Mouse (Mus musculus) CD4-positive helper T cell, adult 2 months (primary cell): ENCODE data around the gene Appl1.
"Not testable (repeated sequence)": the region's sequence is repeated elsewhere in the genome, so short reads cannot be mapped to it uniquely, and the experiment has no call there.

Source experiments
- DNase-seq: peaks from one replicate; pipeline ENCODE4 v3.0.0-alpha.2; 2012; ENCODE audit warnings: low read depth, missing footprints, low spot score

The Appl1 gene

DNA sequence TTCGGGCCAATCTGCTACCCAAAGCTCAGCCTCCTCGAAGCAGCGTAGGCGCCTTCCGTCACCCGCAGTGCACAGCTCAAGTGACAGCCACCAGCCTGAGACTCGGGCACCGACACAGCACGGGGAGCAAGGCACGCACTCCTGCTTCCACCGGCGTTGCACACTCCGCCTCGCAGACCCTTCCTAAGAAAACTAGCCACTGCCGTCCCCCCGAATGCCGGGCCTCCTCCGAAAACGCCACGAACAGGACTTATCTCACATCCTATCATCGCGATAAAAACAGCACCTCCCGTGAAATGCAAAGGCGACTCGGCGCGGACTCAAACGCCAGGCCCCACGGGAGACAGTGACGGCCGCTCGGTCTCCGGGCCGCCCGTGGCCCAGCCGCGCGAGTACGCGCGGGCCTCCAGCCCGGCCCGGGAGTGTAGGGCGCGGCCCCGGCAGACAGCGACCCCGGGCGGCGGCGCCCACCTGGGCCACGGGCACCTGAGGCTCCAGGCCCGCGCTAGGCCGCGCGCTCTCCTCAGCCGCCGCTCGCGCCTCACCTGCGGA, 1.1 kb downstream of the Appl1 start:
- peak; percentile 75 for DNase-seq

DNA sequence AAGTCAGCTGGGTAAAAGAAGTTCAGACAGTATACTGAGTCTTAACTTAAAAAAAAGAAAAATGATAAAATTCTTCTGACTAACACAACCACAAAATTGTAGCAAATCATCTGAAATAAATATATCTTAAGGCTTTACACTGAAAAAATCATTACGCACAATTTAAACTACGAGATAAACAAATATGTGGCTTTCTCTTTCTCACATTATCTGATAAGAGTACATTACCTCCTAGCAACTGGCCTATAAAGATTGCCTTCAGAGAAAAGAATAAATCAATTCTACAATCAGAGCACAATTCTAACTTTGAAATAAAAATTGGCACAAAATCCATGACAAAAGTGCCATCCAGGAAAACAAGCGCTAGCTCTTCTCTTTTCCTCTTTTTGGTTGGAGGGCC, 1.9 kb downstream of the Appl1 start:
- no peak for DNase-seq

DNA sequence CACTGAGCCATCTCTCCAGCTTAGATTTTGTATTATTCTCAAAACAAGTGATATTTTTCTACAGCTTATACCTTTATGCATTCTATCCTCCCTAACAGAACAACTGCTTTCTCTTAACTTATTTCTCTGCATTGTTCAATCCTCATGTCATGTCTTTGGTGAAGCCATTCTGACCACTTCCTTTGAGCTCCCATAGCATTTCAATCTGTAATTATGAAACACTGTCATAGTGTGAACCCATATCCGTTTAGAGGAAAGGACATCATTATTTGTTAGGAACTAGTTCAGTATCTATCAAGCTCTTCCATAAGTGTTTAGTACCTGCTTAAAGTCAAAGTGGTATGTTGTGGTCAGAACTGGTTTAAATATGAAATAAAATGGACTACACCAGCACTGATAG, 10.5 kb downstream of the Appl1 start:
- no peak for DNase-seq

DNA sequence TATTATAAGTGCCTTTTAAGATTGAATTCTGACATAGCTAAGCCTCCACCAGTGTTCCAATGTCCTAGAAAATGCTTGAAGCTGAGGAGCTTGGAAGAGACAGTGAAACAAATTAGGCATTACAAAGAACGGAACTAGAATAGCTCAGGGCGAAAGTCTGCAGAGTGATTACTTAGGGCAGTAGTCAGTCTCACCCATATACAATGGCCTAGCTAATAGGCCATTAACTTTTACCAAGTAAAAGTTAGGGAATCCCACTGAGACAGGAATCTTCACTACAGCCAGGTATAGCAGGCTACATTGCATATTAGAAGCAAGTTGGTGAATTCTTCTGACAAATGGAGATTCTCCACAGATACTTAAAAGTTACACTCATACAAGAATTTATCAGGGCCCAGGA, 14.9 kb downstream of the Appl1 start:
- DNase-seq: not testable (repeated sequence)

DNA sequence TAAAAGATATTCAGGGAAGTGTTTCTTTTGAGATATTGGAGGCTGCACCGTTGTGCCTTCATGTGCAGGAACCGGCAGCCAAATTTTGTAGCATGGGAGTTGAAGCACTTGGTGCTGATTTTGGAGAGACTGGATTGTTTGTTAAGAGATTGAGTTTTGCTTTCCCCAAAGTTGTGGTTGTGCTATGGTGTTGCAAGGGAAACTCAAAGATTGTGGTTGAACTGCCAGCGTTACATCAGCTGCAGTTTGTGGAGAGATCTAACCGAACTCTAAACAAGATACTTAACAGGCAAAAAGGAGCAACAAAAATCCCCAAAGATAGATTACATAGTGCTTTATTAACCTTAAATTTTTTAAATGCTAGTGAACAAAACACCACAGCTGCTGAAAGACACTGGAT, 35.5 kb downstream of the Appl1 start:
- DNase-seq: no peak

DNA sequence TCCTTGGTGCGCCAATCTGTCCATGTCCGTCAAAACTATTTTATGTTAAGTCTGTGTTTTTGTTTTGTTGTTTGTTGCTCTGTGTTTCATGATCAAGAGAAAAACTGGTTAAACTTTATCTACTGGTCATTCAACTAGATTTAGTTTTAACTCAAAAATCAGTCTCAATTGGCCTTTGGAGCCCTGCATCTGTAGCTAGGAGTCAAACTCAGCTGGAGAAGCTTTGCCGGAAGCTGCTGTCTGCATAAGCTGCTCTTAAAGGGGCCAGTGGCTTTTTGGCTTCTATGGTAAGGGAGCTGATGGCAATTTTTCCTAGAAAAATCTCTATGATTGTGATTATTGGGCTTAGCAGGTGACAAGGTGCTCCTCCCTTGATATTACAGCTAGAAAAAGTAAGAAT, 36.1 kb downstream of the Appl1 start:
- no peak for DNase-seq

DNA sequence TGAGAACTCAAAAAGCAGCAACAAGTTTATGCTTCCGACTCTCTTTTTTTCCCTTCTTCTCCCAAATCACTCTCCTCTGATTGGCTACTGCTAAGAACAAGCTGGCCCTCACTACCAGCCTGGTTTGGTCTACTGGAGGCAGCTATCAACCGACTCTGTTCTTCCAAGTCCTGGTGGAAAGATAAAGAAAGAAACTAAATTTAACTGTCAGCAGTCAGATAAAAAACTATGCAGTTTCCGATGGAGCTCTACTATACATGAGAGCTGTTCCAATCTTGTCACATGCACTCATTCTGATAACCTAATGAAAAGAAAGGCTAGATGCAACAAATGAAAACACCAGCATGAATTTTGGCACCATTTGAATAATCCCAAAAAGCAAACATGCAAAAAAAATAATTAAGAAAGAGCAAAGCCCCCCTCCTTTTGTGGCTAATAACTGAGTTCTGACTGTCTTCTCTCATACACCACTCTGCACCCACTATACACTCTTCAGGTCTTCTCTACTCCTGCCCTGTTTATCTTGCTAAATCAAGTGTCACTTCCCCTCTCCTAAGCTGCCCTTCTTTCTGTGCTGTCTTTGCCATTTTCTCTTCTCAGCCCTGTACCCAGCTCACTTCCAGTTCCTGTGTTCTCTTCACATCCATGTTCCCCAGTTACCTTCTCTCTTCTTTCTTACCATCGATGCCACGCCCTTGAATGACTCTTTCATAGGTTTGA, 47.2 kb downstream of the Appl1 start:
- peak; percentile 11 for DNase-seq

DNA sequence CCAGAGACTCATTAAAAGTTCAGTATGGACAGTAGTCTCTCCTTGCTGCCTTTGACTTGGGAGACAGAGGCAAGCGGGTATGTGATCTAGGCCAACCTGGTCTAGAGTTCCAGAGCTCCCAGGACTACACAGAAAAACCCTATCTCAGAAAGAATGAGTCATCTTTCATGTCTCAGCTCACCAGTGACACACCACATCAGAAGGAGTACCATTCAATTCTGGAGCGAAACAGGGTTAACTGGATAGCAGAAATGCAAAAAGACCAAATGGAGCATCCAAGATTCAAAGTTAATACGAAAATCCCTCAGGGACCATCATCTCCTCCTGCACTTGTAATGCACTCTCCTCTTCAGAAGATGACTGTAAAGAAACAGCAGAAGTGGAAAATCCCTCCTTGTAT, 51.7 kb downstream of the Appl1 start:
- no peak for DNase-seq

DNA sequence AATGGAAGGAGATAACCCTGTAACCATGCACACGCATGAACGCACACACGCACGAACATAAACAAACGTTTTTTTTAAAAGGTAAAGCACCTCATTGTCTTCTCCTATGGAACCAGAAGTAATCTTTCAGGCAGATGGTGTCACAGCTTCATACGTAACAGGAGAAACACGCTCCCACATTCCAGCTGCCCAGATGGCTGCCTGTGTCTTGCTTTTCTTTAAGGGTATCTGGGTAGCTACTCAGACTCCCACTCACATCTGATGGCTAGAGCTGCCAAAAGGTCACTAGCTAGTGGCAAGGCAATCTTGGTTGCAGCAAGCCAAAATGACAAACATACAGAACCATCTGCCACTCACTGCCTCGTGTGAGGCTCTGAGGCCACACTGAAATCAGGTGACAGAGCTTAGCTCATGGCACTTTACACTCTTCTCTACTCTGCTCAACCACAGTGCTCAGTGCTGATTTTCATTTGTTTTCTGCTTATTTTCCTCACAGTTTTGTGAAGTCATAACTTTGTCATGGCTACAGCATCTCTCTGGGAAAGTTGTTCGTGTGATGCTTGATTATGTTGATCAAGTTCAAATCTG, 57.3 kb downstream of the Appl1 start:
- no peak for DNase-seq

DNA sequence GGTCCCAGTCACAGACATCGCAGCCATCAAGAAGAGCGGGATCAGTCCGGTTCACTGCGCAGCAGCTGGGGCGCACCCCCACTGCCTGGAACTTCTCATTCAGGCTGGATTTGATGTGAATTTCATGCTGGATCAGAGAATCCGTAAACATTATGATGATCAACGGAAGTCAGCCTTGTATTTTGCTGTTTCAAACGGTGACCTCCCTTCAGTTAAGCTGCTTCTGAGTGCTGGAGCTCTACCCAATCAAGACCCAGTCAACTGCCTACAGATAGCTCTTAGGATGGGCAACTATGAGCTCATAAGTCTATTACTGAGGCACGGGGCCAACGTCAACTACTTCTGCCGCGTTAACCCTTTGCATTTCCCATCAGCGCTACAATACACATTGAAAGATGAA, 59.2 kb downstream of the Appl1 start:
- no peak for DNase-seq

DNA sequence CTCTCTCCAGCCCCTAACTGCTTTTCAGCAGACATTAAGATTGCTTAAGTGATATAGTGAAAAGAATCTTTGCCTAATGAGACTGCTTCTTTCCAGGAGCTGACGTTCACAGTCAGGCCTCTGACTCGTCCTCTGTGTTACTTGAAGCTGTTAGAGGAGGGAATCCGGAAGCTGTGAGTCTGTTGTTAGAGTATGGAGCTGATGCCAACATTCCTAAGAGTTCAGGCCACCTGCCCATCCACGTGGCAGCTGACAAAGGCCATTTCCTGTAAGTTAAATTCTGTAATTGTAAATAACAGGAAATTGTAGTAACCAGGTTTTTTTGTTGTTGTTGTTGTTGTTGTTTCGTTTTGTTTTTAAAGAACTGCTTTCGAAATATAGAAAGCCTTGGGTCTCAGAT, 59.8 kb downstream of the Appl1 start:
- no peak for DNase-seq

DNA sequence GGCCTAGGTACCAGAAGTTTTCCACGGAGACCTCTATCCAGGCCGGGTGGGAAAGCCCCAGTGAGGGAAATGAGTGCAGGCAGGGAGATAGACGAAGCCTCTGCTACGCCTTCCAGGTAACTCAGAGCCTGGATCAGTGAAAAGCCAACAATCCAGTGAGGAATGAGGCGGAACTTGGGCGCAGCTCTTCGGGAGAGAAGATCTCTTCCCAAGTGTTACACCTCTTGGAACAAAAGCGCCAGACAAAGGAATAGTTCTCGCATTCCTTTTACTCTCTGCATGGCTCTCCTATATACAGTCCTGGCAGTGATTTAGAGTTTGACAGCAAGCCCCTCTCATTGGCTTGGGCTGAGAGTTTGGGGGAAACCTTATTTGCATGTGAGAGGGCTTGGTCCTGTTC, 60.6 kb downstream of the Appl1 start:
- DNase-seq: not testable (repeated sequence)

DNA sequence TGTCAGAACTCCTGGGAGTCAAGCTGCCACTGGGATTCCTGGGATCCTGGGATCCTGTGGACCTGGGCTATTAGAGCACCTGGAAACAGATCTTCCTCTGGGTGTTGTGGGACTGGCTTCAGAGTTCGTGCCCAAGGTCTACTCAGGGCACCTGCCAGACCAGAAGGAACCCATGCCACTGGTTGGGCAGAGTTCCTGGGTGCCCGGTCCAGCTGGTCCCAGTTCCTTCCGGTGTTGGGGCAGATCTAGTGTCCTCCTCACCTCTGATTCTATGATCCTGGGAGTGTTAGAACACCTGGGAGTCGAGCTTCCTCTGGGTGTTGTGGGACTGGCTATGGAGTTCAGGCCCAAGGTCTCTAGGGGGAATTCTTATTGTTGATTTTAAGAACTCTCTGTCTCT, 63.6 kb downstream of the Appl1 start:
- DNase-seq: no peak

DNA sequence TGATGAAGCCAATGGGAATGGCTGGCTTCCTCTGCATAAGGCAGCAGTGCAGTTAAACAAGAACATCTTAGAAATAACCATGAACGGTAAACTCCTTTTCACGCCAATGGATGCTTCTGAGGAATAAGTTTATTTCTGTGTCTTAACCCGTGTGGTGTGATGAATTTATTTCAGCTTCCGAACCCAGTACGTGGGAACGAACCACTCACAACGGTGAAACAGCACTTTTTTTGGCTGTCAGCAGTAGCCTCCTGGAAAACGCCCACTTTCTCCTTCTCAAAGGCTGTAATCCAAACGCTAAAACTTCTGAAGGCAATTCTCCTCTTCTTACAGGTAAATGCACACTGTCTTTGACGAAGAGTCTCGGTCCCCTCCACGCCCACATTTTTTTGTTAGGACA, 70.1 kb downstream of the Appl1 start:
- no peak for DNase-seq

DNA sequence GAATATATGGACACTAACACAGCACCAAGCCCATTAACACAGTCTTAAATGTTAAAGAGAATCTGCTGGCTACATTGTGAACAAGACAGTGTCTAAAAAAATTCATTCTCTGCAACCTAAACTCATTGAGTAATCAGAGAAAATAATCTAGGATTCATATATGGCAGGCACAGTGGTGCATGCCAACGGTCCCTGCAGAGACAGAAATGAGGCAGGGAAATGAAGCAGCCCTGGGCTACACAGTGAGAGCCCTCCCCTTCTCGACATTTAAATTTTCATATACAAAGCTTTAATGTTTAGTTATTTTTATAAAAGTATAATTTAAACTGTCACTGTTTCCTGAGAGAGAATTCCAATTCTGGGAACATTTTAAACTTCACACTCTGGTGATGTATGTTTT, 71.5 kb downstream of the Appl1 start:
- DNase-seq: no peak

DNA sequence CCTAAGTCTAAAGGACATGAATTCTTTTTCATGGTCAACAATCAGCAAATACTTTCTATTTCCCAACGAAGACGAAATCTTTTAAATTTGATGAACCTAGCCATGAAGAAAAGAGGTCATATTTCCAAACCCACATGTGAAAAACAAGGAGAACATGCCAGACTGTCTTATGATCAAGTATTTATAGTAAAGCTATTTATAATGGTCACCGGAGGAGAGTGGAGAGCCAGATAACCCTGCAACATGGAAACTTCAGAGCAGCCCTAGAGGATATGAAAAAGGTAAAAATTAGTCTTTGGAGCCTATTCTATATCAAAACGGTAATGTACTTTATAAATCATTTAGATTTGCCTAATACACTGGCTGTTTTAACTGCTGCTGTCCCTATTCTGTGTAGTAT, 76.6 kb downstream of the Appl1 start, which contains the start of gene Asb14:
Asb14 (plus strand) TSS at position 166 of the 400 bp plus-strand sequence.
- no peak for DNase-seq

DNA sequence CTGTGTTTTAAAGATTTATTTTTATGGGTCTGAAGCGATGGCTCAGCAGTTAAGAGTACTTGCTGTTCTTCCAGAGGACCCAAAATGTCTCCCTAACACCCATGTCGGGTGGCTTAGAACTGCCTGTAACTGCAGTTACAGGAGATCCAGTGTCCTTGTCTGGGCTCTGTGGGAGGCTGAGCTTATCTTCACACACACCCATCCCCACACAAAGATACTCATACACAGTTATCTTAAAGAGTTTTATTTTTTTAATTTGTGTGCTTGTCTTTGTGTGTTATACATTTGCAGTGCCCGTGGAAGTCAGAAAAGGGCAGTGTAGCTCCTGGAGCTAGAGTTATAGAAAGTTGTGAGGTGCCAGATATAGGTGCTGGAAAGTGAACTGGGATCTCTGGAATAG, 80.3 kb downstream of the Appl1 start:
- DNase-seq: no peak

DNA sequence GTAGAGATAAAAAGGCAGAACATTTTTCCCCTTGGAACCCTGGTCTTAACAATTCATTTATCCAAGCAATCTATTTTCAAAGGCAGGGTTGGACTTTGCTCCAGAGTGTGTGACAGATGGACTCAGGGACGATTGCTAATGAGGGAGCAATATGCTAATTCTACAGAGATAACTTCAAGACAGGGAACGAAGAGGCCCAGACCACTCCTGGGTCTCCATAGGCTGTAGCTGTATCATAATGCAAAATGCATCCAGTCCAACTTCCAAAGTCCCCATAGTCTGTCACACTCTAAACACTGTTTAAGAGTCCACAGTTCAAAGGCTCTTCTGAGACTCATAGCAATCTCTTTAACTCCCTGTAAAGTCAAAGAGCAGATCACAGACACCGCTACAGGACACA, 83.8 kb downstream of the Appl1 start:
- DNase-seq: no peak

DNA sequence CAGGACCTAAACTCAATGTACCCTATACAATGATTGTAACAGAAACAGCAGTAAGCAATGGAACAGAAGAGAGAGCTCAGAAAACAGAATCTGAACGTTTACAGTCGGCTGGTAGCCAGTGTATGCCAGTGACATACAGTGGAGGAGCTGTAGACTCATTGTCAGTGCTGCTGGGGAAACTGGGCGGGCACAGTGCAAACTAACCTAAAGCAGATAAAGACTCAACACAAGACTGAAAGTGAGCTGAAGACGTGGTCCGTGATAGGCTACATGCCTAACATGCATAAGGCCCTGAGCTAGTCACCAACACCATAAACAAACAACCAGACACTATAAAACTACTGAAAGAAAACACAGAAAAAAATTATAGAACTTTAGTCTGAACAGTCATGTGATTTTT, 89.3 kb downstream of the Appl1 start:
- no peak for DNase-seq

DNA sequence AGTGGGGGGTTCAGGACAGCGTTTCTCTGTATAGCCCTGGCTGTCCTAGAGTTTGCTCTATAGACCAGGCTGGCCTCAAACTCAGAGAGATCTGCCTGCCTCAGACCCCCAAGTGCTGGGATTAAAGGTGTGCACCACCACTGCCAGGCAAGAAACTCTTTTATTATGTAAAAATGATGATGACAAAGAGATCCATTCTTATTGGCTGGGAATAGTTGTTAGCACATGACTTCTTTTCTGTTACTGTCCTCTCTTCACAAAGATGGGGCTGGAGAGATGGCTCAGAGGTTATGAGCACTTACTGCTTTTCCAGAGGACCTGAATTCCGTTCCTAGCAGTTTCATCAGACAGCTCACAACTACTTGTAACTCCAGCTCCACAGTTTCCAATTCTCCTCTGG, 91.1 kb downstream of the Appl1 start:
- DNase-seq: no peak

DNA sequence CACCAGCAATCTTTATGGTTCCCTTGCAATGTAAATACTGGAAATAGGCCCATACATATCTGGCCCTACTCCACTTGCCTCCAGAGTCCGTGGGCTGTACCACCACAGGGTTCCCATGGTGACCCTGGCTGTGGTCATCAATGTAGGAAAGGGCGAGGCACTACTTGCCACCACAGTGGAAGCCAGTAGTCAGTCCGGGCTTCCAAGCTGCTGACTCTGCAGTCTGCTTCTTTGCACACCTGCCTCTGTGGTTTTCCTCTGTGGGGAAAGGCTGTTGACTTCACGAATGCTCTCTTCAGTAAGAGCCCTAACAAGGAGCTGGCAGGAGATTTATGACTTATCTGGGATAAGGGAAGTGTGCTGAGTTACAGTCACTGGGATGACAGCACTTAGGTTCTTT, 92.3 kb downstream of the Appl1 start:
- DNase-seq: peak; percentile 65
